Mouse (Mus musculus): ENCODE data around the gene Kbtbd6.

DNA sequence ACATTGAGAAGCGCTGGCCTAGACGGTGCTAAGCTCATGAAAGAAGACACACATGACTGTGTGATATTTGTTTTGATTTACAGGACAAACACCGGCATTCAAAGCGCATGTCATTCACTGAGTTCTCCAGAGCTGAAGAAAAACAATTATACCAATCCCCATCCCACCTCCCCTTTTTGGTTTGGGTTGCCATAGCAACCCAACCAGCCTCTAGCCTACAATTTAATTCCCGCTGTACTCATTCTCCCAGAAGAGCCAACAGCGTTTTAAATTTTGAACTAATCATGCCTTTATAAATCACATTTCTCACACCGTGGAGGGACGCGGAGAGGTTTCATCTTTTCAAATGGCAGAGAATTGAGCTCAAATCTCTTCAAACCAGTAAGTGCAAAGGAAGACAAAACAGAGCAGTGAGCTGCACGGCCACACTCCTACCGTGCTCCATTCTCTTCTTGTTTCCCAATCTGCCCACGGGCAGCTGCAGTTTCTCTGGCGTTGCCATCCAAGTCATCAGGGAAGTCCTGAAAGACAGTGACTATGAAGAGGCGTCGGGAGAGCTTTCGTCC, 6.5 kb upstream of the Kbtbd6 start:
- TF ChIP-seq CTCF (IDR thresholded peaks at IDR 0.05; ENCODE audit: control insufficient read depth, insufficient read depth, insufficient replicate concordance, low read depth, low read length) (no peak), POLR2A (IDR thresholded peaks at IDR 0.05; ENCODE audit: control insufficient read depth, low read depth, low read length) (no peak)
